Mouse (Mus musculus) adrenal gland, postnatal 25 days (tissue): Measurements from ENCODE around the gene Pfas. TPM values are rescaled to one million over a fixed set of nuclear protein-coding genes. Genes with fewer than 3 reads are reported as not detected.
"Not testable (repeated sequence)": the region's sequence is repeated elsewhere in the genome, so short reads cannot be mapped to it uniquely, and the experiment has no call there.

ENCODE experiments used
- DNase-seq: peaks from one replicate; pipeline ENCODE4 v3.0.0; 2021; ENCODE audit warnings: mixed read lengths
- microRNA-seq, 2 experiments: library from miRNA; unstranded; fragments of <30 nt; microRNA quantifications; one replicate each; pipeline ENCODE4 v1.2.0; 2021
- total RNA-seq: library from RNA; stranded (reverse); gene quantifications from 2 replicates; pipeline ENCODE4 v1.2.3, GENCODE M21; 2021

Pfas gene
- total RNA-seq, 1 experiment from 2014 or later, result 40.1 TPM

DNA sequence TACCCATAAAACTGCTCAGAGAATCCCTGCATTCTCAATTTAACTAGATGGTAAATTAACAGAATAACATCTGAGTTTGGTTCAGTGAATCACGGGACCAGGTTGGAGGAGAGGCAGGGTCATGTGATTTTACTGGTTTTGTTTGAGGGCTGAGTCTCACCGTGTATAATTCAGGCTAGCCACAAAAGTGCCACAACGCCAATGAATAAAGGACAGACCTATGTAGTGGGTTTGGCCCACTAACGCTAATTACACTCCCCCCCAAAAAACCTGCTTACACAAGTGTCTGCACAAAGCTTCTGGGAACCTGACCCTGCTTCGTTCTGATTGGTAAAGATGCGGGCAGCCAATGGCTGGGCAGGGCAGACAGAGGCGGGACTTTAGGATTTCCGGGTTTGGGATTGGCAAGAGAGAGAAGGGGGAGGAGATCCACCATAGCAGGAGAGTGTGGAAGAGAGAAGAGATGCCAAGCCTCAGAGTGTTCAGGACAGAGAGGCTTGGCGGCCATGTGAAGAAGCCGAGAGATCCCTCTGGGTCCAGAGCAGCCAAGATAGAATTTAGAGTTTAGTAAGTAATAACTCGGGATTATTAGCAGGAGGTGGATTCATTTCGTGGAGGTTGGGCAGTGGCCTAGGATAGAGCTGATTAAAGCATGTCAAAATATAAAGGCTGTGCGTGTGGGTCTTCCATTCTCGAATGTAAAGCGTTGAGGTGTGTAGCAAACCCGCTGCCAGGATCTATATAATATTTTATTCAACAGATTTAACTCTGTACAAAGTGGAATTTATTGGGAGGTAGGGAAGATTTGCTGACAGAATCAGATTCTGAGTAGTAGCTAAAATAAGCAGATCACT lies 68.6 kb downstream of the Pfas start:
- peak; percentile 80 for DNase-seq

DNA sequence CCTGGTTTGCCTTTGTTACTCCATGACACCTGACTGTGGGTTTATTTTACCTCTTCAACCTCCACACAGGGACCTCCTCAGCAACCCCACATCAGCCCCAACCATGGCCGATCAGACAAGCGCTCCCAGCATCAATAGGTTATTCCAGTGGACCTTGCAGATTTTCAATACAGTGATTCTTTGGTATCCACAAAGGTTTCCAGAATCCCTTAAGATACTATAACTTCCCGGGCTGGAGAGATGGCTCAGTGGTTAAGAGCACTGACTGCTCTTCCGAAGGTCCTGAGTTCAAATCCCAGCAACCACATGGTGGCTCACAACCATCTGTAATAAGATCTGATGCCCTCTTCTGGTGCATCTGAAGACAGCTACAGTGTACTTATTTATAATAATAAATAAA lies 71.3 kb downstream of the Pfas start:
- DNase-seq, result not testable (repeated sequence)

Small RNAs within 50 kb of the gene (microRNA-seq; reads per million reads assigned to microRNA genes)
- 0 reads per million in 2 experiments for gene Mir3062

Other genes with a start within 250 kb of the Pfas start
- 54.4 and 70.0 TPM in 2 replicates for gene Ndel1, start 136.6 kb downstream of the Pfas start, total RNA-seq
- 0.15 TPM in 1 of 2 replicates, not detected in the other for gene Rnf222, start 119.9 kb downstream of the Pfas start, total RNA-seq
- gene Rpl26, start 106.9 kb downstream of the Pfas start, total RNA-seq, result 1,094 and 1,140 TPM in 2 replicates
- gene Odf4, start 81.4 kb downstream of the Pfas start, total RNA-seq, result 0.70 TPM in 1 of 2 replicates, not detected in the other
- gene Arhgef15, start 51.0 kb downstream of the Pfas start, total RNA-seq, result 18.7 and 23.4 TPM in 2 replicates
- 32.0 and 35.4 TPM in 2 replicates for gene Slc25a35, start 40.3 kb downstream of the Pfas start, total RNA-seq
- 20.7 and 22.4 TPM in 2 replicates for gene Rangrf, start 33.3 kb downstream of the Pfas start, total RNA-seq
- 32.9 and 33.9 TPM in 2 replicates for gene Ctc1, start 7.5 kb upstream of the Pfas start, total RNA-seq
- 9.7 and 11.8 TPM in 2 replicates for gene Aurkb, start 37.2 kb upstream of the Pfas start, total RNA-seq
- 23.1 and 32.0 TPM in 2 replicates for gene Borcs6, start 51.3 kb upstream of the Pfas start, total RNA-seq
- gene Tmem107, start 62.3 kb upstream of the Pfas start, total RNA-seq, result 18.3 and 21.8 TPM in 2 replicates
- gene Vamp2, start 80.0 kb upstream of the Pfas start, total RNA-seq, result 143 and 163 TPM in 2 replicates
- 66.5 and 84.7 TPM in 2 replicates for gene Per1, start 86.8 kb upstream of the Pfas start, total RNA-seq
- gene Hes7, start 111.9 kb upstream of the Pfas start, total RNA-seq, result not detected in 2 replicates
- gene 9130213A22Rik, start 114.1 kb upstream of the Pfas start, total RNA-seq, result 1.2 and 1.6 TPM in 2 replicates
- 0.64 and 2.8 TPM in 2 replicates for gene Aloxe3, start 117.4 kb upstream of the Pfas start, total RNA-seq
- gene Alox12b, start 148.5 kb upstream of the Pfas start, total RNA-seq, result not detected in 2 replicates
- not detected in 2 replicates for gene Alox8, start 189.4 kb upstream of the Pfas start, total RNA-seq
- not detected in 2 replicates for gene Gucy2e, start 228.6 kb upstream of the Pfas start, total RNA-seq